Mouse (Mus musculus) right cerebral cortex, postnatal 10 days (tissue): ENCODE measurements around the gene Zfp609.
"Not testable (repeated sequence)": the region's sequence is repeated elsewhere in the genome, so short reads cannot be mapped to it uniquely, and the experiment has no call there.

Source experiments
- DNase-seq, 2 experiments: peaks; one replicate each; pipeline ENCODE4 v3.0.0; 2021; ENCODE audit warnings: low spot score in 2 of 2

Zfp609 gene

DNA sequence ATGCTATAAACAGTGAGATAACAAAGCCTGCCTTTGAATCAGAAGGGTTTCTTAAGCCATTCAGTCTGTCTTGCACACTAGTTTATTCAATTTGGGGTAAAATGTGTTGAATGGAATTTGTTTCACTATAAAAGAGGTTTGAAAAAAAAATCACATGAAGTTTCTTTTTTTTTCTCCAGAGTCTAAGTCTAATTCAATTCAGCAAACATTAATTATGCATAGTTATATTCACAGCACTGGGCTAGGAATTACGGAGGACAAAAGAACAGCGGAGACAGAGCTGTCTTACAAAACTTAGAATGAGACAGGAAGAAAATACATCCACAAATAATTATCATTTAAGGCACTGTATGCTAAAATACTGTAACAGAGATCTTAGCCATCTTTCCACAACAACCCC lies 9.0 kb downstream of the Zfp609 start:
- DNase-seq: no peak

GRCm38 (mm10) chr9:65812841-65813240 lies 14.5 kb downstream of the Zfp609 start:
- DNase-seq: no peak

DNA sequence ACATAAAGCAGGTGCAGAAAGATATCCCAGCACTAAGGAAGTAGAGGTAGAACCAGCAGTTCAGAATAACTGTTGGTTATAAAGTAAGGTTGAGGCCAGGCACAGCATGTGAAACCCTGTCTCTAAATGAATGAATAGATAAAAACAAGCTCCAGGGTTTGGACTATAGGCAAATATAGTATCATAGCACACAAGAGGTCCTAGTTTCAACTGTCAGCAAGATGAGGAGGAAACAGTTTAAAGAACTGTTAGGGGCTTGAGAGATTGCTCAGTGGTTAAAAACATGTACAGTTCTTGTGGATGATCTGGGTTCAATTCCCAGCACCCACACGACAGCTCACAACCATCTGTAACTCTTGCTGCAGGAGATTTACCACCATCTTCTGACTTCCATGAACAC lies 15.6 kb downstream of the Zfp609 start:
- DNase-seq: no peak

- DNase-seq: no peak
Measured at GRCm38 (mm10) chr9:65807818-65808217, 19.5 kb downstream of the Zfp609 start.

- DNase-seq: peak in 1 of 2 experiments; percentile 41
Measured at GRCm38 (mm10) chr9:65807251-65807650, 20.1 kb downstream of the Zfp609 start.

DNA sequence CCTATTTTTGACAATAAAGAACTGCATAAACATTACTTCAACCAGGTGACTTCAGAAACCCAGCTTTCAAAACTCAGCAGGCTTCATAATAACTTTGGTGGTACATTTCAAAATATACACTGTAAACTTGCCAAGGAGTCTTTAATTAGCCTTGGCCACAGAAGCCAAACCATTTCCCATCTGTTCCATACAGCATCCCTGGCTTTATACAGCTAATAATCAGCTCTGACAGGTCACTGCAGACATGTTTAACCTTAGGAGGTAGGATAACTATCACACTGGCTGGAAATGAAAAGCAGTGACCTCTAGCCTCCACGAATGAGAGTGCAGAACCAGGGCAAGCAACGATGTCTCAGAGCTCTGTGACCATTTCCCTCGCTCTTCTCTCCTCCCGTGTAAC lies 27.6 kb downstream of the Zfp609 start:
- DNase-seq: no peak

DNA sequence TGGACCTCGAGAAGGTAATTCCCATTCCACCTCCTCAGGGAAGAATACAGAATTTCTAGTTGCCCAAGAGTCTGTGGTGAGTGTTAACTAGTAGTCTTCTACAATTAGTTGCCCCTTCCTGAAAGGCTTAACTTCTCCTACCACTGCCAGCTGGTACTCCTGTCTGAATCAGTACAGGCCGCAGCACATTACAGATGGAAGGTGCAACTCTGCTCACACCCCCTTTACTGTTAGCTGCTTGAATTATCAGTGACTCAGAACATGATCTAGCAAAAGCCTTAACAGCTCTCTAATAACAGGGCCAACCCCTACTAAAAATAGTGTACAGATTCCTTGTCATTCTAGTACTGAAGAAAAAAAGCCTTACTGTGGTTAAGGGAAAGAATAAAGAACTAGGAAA lies 31.7 kb downstream of the Zfp609 start:
- DNase-seq: no peak

DNA sequence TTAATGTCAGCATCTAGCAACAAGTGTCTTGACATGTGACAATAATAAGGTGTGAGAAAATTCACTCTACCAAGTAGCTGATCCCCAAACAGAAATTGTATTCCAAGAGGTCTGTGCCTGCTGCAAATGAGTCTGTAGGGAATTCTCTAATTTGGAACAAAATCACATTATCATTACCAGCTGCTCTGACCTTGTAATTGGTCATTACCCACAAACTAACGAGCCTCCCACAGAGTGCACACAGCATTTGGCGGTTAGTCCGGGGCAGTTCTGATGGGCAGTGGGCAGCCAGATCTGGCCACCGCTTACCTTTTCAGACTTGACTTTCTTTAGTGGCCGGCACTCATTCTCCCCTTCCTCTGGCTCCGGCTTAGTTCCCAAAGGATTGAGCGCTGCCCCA lies 33.1 kb downstream of the Zfp609 start:
- no peak for DNase-seq

- no peak for DNase-seq
Measured at GRCm38 (mm10) chr9:65793506-65793905, 33.9 kb downstream of the Zfp609 start.

GRCm38 (mm10) chr9:65793086-65793485 lies 34.3 kb downstream of the Zfp609 start:
- DNase-seq: no peak

- DNase-seq: no peak
Measured at GRCm38 (mm10) chr9:65791846-65792245, 35.5 kb downstream of the Zfp609 start.

DNA sequence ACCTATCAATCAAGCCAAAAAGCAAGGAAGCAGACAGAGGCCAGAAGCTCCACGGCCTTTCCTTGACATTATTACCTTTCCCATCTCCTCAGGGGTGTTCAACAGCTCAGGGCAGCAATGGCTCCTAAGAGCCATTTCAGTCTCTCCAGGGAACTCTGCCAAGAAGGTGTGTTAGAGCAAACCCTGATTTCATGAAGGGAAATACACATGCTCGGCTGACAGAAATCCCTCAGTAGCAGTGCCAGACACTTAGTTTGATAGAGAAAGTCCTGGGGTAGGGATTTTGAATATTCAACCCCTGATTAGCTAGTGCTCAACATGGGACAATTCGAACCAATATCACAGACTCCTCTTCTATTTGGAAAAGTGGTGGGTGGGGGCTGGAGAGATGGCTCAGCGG lies 36.3 kb downstream of the Zfp609 start:
- DNase-seq: no peak

- no peak for DNase-seq
Measured at GRCm38 (mm10) chr9:65789788-65790187, 37.6 kb downstream of the Zfp609 start.

GRCm38 (mm10) chr9:65788556-65788955 lies 38.8 kb downstream of the Zfp609 start:
- no peak for DNase-seq

GRCm38 (mm10) chr9:65787829-65788344 lies 39.5 kb downstream of the Zfp609 start:
- no peak for DNase-seq

GRCm38 (mm10) chr9:65786885-65787787 lies 40.2 kb downstream of the Zfp609 start:
- no peak for DNase-seq

GRCm38 (mm10) chr9:65785772-65786368 lies 41.5 kb downstream of the Zfp609 start:
- DNase-seq: no peak

DNA sequence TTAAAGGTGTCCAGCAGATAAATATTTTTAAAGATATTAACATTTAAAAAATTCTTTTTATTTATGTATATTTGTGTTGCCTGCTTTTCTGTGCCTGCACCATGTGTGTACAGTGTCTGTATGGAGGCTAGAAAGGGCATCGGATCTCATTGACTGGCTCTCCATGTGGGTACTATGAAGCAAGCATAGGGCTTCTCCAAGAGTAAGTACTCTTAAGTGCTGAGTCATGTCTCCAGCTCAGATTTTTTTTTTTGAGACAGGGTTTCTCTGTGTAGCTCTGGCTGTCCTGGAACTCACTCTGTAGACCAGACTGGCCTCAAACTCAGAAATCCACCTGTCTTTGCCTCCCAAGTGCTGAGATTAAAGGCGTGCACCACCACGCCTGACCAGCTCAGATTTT lies 47.7 kb downstream of the Zfp609 start:
- DNase-seq: not testable (repeated sequence)

GRCm38 (mm10) chr9:65776874-65777432 lies 50.4 kb downstream of the Zfp609 start:
- no peak for DNase-seq

DNA sequence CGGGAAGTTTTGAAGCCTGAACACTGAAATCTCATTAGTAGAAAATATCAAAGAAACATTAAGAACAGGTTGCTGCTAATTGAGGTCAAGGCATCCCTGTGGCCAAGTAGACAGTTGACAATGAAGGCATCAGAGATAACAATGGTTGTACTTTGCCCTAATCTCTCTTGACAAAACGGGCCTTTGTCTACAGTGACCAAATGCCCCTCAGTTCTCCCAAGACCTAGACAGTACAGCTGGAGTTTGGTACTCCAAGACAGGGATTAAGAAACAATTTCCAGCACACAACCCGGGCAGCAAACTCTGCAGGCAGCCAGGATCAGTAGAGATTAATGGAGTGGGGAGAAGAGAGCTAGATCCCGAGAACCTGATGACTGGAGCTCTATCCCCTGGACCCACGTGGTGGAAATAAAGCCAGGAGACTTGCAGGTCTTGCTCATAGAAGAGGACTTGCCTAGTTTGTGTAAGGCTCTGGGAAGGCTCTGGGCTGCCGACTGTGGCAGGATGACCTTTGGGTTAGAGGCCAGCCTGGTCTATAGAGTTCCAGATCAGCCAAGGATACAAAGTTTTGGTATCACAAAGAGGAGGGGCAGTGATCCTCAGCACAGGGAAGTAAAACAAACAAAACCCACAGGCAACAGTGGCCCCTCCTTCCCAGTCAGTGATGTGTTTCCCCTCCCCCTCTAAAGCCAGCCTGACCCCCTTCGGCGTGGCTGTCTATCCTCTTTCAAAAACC lies 51.1 kb downstream of the Zfp609 start:
- no peak for DNase-seq

DNA sequence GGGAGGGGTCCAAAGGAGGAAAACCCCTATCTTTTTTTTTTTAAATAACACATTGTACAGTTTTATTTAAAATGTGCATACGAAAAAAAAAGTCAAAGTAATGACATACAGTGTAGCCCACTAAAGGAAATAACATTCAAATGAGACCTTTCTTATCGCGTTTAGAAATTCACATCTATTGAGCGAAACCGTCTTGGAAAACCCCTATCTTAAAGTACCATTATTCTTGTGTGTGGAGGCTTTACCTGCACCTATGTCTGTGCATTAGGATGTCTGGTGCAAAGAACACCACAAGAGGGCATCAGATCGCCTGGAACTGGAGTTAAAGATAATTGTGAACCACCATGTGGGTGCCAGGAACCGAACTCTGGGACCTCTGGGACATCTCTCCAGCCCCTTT lies 53.6 kb downstream of the Zfp609 start:
- no peak for DNase-seq
